Mouse (Mus musculus): ENCODE data around the gene Dennd1c.

GRCm38 (mm10) chr17:57060231-57060801 lies 18.0 kb downstream of the Dennd1c start:
- TF ChIP-seq RCOR1 (conservative IDR thresholded peaks at IDR 0.05; ENCODE audit: low read depth, low read length) (0 out of 2 replicates have a peak, but pooled peaks have one; percentile 41), NRF1 (IDR thresholded peaks at IDR 0.05; ENCODE audit: low read depth, low read length) (peak; percentile 86), SIN3A (IDR thresholded peaks at IDR 0.05; ENCODE audit: low read length) (peak; percentile 72; the same call in 1 of the 2 replicates), POLR2A (IDR thresholded peaks at IDR 0.05; ENCODE audit: low read depth, low read length) (0 out of 2 replicates have a peak, but pooled peaks have one; percentile 44), CTCF (conservative IDR thresholded peaks at IDR 0.05 in 1 of 2, IDR thresholded peaks at IDR 0.05 in 1 of 2; ENCODE audit: low read depth in 2 of 2, low read length in 2 of 2) (peak in 1 of 2 experiments; percentile 75; a peak in 2 of 4 replicates), ZMIZ1 (IDR thresholded peaks at IDR 0.05; ENCODE audit: low read depth, low read length) (no peak), TCF12 (IDR thresholded peaks at IDR 0.05; ENCODE audit: low read depth, low read length) (peak; percentile 65), ZNF384 (IDR thresholded peaks at IDR 0.05; ENCODE audit: low read depth, low read length) (no peak)
